Mouse (Mus musculus) stomach, adult 2 months (tissue): ENCODE measurements around the gene Ccni. TPM values are rescaled to one million over a fixed set of nuclear protein-coding genes. Genes with fewer than 3 reads are reported as not detected.

Source experiments
- polyA plus RNA-seq: library from polyadenylated mRNA; depleted of rRNA; stranded (reverse); fragments of >200 nt; gene quantifications from 2 replicates; pipeline ENCODE4 v1.2.3, GENCODE M21; 2012; rRNA removed

Ccni gene
- polyA plus RNA-seq = 31.3 and 73.1 TPM in 2 replicates

GRCm38 (mm10) chr5:93206109-93207005, at the start of gene Ccni, which contains the start of gene 2010109A12Rik:
Gene Ccni, minus strand, starts transcription at chr5:93206495.
Gene 2010109A12Rik, plus strand, starts transcription at chr5:93206518.

Other genes starting within 250 kb of the Ccni start
- 2.3 and 2.6 TPM in 2 replicates for gene Sowahb, start 161.5 kb downstream of the Ccni start, polyA plus RNA-seq
- 4.7 and 5.2 TPM in 2 replicates for gene Sept11, start 113.1 kb downstream of the Ccni start, polyA plus RNA-seq
- gene 2010109A12Rik, start within 50 bp of the Ccni start, polyA plus RNA-seq = not detected in 2 replicates
- gene Ccng2, start 60.8 kb upstream of the Ccni start, polyA plus RNA-seq = 13.5 and 27.1 TPM in 2 replicates